Mouse (Mus musculus): ENCODE measurements around the gene Hmgcl.

GRCm38 (mm10) chr4:135906633-135907032 lies 39.6 kb upstream of the Hmgcl start:
- TF ChIP-seq CTCF (IDR thresholded peaks at IDR 0.05; ENCODE audit: borderline replicate concordance, extremely low read depth, insufficient read depth, insufficient read length) = no peak
- no peak for TF ChIP-seq POLR2A (IDR thresholded peaks at IDR 0.05; ENCODE audit: borderline replicate concordance, extremely low read depth, insufficient read depth, insufficient read length, poor library complexity, severe bottlenecking)

Data from brain, embryonic 14.5 days (tissue).